Mouse (Mus musculus): ENCODE measurements around the gene Rasl2-9.
"Not testable (repeated sequence)": the region's sequence is repeated elsewhere in the genome, so short reads cannot be mapped to it uniquely, and the experiment has no call there.

Rasl2-9 gene

DNA sequence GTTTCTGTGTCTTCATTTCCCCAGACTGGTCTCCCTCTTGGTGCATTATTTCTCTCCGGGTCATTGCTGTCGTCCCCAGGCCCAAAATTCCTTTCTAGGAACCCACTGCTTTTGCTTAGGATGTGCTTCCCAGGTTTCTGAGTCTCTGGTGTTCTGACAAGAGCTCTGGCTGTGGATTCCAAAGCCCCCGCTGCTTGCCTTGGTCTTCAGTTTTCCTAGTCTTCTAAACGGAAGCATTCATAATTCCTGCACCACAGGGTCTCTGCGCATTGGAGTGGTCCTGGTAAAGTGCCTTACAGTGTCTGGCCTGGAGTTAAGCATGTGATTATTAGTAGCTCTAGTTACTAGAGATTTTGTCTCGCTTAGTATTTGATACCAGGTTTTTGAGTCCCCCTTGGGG, 44.9 kb downstream of the Rasl2-9 start:
- no peak for DNase-seq (ENCODE audit: low spot score in 2 of 2)

DNA sequence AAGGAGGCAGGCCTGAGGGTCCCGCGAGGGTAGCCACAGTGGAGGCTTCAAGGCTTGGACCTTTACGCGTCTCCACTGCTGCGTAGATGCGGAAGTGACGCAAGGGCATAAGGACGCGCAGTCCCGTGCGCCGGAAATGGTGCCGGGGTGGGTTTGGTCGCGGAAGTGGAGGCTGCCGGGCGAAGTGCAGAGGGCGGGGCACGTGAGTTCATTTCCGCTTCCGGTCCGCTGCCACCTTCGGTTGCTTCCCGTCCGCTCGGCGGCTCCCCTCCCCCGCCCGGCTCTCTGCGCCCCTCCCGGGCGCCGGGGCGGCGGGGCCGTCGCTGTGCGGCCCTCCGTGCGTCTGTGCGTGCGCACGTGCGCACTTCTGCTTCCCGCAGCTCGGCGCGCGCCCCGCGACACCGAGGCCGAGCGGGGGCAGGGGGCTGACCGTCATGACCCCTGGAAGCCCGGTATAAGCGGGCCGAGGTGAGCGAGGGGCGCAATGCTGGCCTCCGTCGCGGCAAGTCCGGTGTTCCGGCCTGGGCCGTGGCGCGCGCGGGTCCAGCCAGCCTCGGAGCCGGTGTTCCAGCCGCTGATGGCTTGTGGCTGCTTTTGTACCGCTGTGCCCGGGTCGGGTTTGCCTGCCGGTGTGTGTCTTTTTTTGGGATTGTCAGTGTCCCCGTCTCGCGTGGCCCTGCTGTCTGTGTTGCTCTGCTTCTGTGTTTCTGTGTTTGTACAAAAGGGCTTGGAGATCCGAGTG, 45.6 kb downstream of the Rasl2-9 start, which contains the start of gene Epn1:
TSS of gene Epn1 (plus strand) at position 226 of the 742 bp plus-strand sequence.
- DNase-seq (ENCODE audit: low spot score in 2 of 2), result peak; percentile 94 to 96

DNA sequence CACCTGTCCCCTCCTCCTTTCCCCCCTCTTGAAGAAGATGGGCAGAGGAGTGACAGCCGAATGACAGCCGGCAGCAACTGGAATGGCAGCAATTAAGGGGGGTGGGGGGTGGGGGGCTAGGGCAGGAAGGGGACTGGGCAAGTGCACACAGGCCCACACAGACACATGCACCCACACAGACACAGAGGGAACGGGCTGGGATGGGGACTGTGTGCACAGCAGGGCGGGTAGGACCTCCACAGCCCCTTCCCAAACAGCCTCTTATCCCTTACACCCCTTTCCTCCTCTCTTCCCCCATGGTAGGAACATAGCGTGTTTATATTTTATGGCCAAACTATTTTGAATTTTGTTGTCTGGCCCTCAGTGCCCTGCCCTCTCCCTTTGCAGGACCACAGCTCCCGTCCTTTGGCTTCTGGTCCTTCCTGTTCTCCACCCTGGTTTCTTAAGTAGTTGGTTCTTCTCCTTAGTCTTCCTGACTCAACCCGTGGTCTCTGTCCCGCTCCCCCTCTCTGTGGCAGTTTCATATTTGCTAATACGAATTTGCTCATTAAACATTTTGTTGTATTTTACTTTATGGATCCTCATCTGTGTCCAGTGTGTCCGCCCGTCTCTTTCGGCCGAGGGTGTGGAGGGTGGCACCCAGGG, 46.3 kb downstream of the Rasl2-9 start:
- not testable (repeated sequence) for DNase-seq (ENCODE audit: low spot score in 2 of 2)

GRCm38 (mm10) chr7:5076931-5077330, 48.8 kb downstream of the Rasl2-9 start:
- DNase-seq (ENCODE audit: low spot score in 2 of 2), result no peak

GRCm38 (mm10) chr7:5074984-5075383, 50.8 kb downstream of the Rasl2-9 start:
- DNase-seq (ENCODE audit: low spot score in 2 of 2), result no peak

All from urinary bladder, postnatal 4 days (tissue).